Mouse (Mus musculus) intestine, embryonic 15.5 days (tissue): ENCODE data around the gene Olfr1418. TPM values are rescaled to one million over a fixed set of nuclear protein-coding genes. Genes with fewer than 3 reads are reported as not detected.
"Not testable (repeated sequence)": the region's sequence is repeated elsewhere in the genome, so short reads cannot be mapped to it uniquely, and the experiment has no call there.

Source experiments
- ATAC-seq: fragments of 200-750 bp; cut with Nextera tagmentation; 2 replicates; pipeline ENCODE4 v1.8.0; 2017; ENCODE audit warnings: moderate TSS enrichment, moderate library complexity
- H3K27ac ChIP-seq: fragments of 300-500 bp; sonication (generic); 2 replicates; pipeline ENCODE4 v1.5.1; 2015; ENCODE audit warnings: mild to moderate bottlenecking, inconsistent platforms
- H3K27me3 ChIP-seq: fragments of 300-500 bp; sonication (generic); replicated peaks from 2 replicates; pipeline ENCODE4 v1.6.1; 2015; ENCODE audit warnings: inconsistent platforms
- H3K36me3 ChIP-seq: fragments of 300-500 bp; sonication (generic); 2 replicates; pipeline ENCODE4 v1.6.1; 2015; ENCODE audit warnings: inconsistent platforms
- H3K4me1 ChIP-seq: fragments of 300-500 bp; sonication (generic); replicated peaks from 2 replicates; pipeline ENCODE4 v1.6.1; 2015; ENCODE audit warnings: inconsistent platforms
- H3K4me2 ChIP-seq: fragments of 300-500 bp; sonication (generic); replicated peaks from 2 replicates; pipeline ENCODE4 v1.6.1; 2015; ENCODE audit warnings: mild to moderate bottlenecking, inconsistent platforms
- H3K4me3 ChIP-seq: fragments of 300-500 bp; sonication (generic); replicated peaks from 2 replicates; pipeline ENCODE4 v1.5.1; 2015; ENCODE audit warnings: inconsistent platforms
- H3K9ac ChIP-seq: fragments of 300-500 bp; sonication (generic); 2 replicates; pipeline ENCODE4 v1.6.1; 2015; ENCODE audit warnings: inconsistent platforms
- H3K9me3 ChIP-seq: fragments of 300-500 bp; sonication (generic); 2 replicates; pipeline ENCODE4 v1.6.1; 2016; ENCODE audit warnings: inconsistent platforms
- WGBS: fragments of 180-500 bp; shearing (Covaris S2); methylation state at CpG from one replicate; pipeline ENCODE4 v1.1.7; 2015; 5-methylcytosine and 5-hydroxymethylcytosine counted together
- polyA plus RNA-seq: library from polyadenylated mRNA; unstranded; fragments of >200 nt; fragmentation: Nextera tagmentation; extraction: Ambion mirVana; gene quantifications from 2 replicates; pipeline ENCODE4 v1.2.1, GENCODE M21; 2015

Olfr1418 gene
- polyA plus RNA-seq, result not detected in 2 replicates

DNA sequence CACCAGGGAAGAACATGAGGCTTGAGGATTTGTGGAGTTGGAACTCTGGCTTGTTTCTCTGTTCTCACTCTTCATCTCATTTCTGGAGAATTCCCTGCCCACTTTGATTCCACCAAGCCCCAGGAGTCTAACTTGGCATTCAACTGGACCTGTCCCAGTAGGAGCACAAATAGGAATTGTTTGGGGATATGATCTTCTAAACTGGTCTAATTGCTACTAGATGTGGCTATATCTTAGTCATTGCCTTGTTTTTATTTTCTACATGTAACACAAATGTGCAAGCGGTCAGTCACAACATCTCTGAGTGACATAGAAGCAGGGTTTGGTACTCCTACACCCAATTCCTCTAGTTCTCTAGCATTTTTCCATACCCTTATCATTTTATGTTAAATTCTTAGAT, at the start of gene Olfr1418:
Olfr1418 (minus strand) TSS at position 101 of the 400 bp plus-strand sequence.
- Histone ChIP-seq H3K27me3 (no peaks in the 10 kb centered on the region), H3K9ac (no peak within 1 kb of the TSS), H3K36me3 (no peaks in the 10 kb centered on the region), H3K4me2 (no peak within 1 kb of the TSS), H3K27ac (no peak within 1 kb of the TSS), H3K9me3 (no peaks in the 10 kb centered on the region), H3K4me1 (no peaks in the 10 kb centered on the region), H3K4me3 (no peak within 1 kb of the TSS)
- ATAC-seq, result no peak
- 98% methylated on average over 1 of the region's 1 CpGs for WGBS

DNA sequence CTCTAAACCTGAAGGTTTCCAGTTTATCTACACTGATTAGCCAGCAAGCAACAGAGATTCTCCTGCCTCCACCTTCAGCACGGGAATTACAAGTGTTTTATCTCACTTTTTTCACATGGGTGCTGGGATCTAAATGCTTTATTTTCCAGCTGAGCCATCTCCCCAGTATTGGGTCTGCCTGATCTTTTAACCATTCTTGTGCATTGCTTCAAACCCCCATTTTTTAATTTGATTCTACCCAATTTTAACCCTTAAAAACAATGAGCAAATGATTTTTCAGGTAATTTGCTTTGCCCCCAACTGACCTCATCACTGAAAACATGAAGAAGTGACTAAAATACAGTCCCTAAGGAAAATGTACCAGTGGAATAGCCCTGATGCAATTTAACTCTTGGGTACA, 25.4 kb upstream of the Olfr1418 start, which contains the start of gene Olfr1420:
Olfr1420 (plus strand) TSS at position 301 of the 400 bp plus-strand sequence.
- Histone ChIP-seq H3K27ac (no peak within 1 kb of the TSS), H3K36me3 (no peaks in the 10 kb centered on the region), H3K9me3 (no peaks in the 10 kb centered on the region), H3K9ac (no peak within 1 kb of the TSS), H3K27me3 (no peaks in the 10 kb centered on the region), H3K4me3 (no peak within 1 kb of the TSS), H3K4me1 (no peaks in the 10 kb centered on the region), H3K4me2 (no peak within 1 kb of the TSS)
- ATAC-seq, result no peak
- 45% methylated on average over 1 of the region's 1 CpGs for WGBS

DNA sequence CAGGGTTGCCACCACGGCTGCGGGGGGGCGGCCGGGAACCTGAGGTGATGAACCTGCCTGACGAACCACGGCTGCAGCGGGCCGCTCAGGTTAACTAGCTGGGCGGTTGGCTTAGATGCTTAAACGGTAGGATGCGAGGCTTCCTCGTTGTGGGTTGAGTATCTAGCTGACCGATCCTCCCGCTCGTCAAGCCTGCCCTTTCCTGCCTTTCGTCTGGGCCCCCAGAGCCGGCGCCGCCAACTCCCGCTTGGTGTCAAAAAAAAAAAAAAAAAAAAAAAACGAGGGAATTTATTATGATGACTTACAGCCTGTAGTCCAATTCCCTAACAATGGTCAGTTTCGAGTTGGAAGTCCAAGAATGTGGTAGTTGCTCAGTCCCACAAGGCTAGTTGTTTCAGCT, 17.5 kb upstream of the Olfr1418 start:
- H3K9me3 ChIP-seq, H3K36me3 ChIP-seq, H3K4me1 ChIP-seq, H3K9ac ChIP-seq, H3K27ac ChIP-seq, ATAC-seq, H3K4me3 ChIP-seq, H3K27me3 ChIP-seq, H3K4me2 ChIP-seq: not testable (repeated sequence)
- 62% methylated on average over 22 of the region's 22 CpGs for WGBS

DNA sequence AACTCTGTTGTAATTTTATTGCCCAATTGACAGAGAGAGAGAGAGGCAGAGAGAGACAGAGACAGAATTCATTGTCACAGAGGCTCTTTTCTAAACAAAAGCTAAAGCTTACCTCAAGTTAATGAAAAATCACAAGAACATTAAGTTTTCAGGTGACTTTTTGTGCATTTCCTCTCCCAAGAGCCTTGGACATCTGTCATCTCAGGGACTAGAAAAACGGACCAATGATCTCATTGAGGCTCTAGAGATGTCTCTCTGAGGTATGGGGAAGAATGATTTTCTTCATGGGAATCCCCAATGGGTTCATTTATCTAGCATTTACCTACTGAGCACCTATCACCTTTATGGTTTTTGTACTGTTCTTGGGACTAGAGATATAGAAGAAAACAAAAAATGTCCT, 14.1 kb upstream of the Olfr1418 start, which contains the start of gene Olfr1419:
Olfr1419 (minus strand) TSS at position 101 of the 400 bp plus-strand sequence.
- Histone ChIP-seq H3K36me3 (no peaks in the 10 kb centered on the region), H3K4me1 (no peaks in the 10 kb centered on the region), H3K27ac (no peak within 1 kb of the TSS), H3K9ac (no peak within 1 kb of the TSS), H3K9me3 (no peaks in the 10 kb centered on the region), H3K4me3 (no peak within 1 kb of the TSS), H3K27me3 (no peaks in the 10 kb centered on the region), H3K4me2 (no peak within 1 kb of the TSS)
- 41% methylated on average over 1 of the region's 1 CpGs for WGBS
- ATAC-seq, result no peak

DNA sequence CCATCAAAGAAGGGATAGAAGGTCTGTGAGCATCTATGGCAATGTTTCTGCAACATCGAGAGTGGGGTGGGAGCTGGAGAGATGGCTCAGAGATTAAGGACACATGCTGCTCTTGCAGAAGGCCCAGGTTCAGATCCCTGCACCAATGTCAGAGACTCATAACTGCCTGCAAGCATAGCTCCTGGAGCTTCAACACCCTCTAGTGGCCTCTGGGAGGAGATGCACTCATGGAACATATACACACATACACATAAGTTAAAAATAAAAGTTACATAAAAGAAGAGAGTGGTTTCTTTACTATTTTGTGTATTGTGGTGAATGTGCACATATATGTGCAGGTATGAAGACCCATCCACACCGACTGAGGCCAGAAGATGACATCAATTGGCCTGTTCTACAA, 7.0 kb upstream of the Olfr1418 start:
- ATAC-seq, result no peak
- Histone ChIP-seq H3K9ac (no peak overlapping the region), H3K4me1 (no peaks in the 10 kb centered on the region), H3K4me3 (no peak overlapping the region), H3K9me3 (no peaks in the 10 kb centered on the region), H3K27me3 (no peaks in the 10 kb centered on the region), H3K27ac (no peak overlapping the region), H3K36me3 (no peaks in the 10 kb centered on the region), H3K4me2 (no peak overlapping the region)
- 83% methylated on average over 2 of the region's 2 CpGs for WGBS

DNA sequence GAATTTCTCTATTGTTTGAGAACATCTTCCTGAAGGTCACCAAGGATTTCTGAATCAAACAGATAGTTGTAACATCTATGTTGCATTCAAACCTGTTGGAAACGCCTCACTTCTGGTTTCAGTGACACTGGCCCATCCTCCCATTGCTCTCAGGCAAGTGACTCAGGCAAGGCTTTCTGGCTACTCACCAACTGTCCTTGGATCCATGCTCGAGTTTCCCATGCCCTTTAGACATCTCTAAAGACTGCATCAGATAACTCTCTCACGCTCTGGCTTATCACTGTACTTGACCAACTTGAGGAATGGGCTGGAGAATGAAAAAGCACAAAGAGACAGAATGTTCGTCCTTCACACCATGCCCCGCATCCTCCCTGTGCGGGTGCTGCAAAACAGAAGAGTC, 4.4 kb downstream of the Olfr1418 start:
- H3K4me1 ChIP-seq, result no peaks in the 10 kb centered on the region
- 69% methylated on average over 6 of the region's 6 CpGs for WGBS
- no peaks in the 10 kb centered on the region for H3K27me3 ChIP-seq
- H3K4me3 ChIP-seq, result no peak overlapping the region
- H3K36me3 ChIP-seq, result no peaks in the 10 kb centered on the region
- H3K27ac ChIP-seq, result no peak overlapping the region
- H3K9me3 ChIP-seq, result no peaks in the 10 kb centered on the region
- no peak overlapping the region for H3K9ac ChIP-seq
- ATAC-seq, result no peak
- no peak overlapping the region for H3K4me2 ChIP-seq

DNA sequence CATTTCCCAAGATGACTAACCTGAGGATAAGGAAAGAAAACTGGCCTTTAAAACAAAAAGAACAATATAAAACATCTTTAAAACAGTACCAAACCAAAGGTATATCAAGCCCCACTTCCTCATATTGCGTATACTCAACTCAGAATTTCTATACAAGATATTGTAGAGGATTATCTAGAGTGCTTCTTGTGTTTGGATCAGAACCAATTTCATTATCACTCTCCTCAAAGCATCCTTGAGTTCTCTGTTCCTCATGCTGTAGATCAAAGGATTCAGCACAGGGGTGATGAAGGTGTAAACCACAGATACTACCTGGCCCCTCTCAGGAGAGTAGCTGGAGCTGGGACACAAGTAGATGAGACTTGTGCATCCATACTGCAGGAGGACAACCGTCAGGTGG, 6.0 kb downstream of the Olfr1418 start:
- WGBS, result 88% methylated on average over 2 of the region's 2 CpGs
- no peak overlapping the region for H3K27ac ChIP-seq

DNA sequence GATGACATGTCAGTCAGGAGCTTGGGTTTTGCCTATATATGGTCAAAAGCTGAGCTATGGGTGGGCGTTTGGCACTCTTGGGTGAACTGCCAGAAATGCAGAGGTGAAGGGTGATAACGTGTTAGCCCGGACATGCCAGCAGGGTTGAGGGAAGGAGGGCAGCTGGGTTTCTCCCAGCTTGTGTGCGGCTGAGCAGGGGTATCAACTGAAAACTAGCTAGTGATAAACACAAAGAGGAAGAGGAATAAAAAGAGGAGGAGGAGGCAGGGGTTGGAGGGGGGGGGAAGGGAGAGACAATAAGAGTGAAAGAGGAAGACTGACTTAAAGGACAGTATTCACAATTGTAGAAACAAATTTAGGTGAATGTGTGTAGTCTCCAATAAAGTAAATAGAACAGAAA, 8.2 kb downstream of the Olfr1418 start:
- Histone ChIP-seq H3K4me3 (no peak overlapping the region), H3K9ac (no peak overlapping the region), H3K27me3 (no peaks in the 10 kb centered on the region), H3K27ac (no peak overlapping the region), H3K36me3 (no peaks in the 10 kb centered on the region), H3K9me3 (no peaks in the 10 kb centered on the region), H3K4me1 (no peaks in the 10 kb centered on the region), H3K4me2 (no peak overlapping the region)
- 72% methylated on average over 4 of the region's 4 CpGs for WGBS
- ATAC-seq, result no peak

More for the DNA sequence above, 6.0 kb downstream of the Olfr1418 start:
- Histone ChIP-seq H3K4me2 (no peak overlapping the region), H3K9me3 (no peaks in the 10 kb centered on the region), H3K4me3 (no peak overlapping the region), H3K4me1 (no peaks in the 10 kb centered on the region), H3K36me3 (no peaks in the 10 kb centered on the region), H3K9ac (no peak overlapping the region), H3K27me3 (no peaks in the 10 kb centered on the region)
- no peak for ATAC-seq

DNA sequence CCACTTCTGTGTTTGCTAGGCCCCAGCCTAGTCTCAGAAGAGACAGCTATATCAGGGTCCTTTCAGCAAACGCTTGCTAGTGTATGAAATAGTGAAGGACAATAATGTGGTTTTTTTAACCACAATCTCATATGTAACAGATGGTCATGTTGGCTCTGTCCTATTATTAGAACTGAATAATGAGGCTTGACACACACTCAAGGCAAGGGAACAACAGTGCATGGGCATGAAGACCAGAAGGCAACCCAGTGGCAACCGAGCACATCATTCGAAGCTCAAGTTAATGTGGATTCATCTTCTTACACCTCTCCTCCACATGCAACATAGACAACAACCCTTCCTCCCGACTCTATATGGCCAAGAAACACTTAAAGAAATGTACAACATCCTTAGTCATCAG, 14.5 kb downstream of the Olfr1418 start:
- no peak overlapping the region for H3K4me2 ChIP-seq
- 86% methylated on average over 4 of the region's 4 CpGs for WGBS
- no peaks in the 10 kb centered on the region for H3K4me1 ChIP-seq
- H3K9ac ChIP-seq, result no peak overlapping the region
- H3K4me3 ChIP-seq, result no peak overlapping the region
- no peaks in the 10 kb centered on the region for H3K36me3 ChIP-seq
- ATAC-seq, result no peak
- no peak overlapping the region for H3K27ac ChIP-seq
- H3K9me3 ChIP-seq, result no peaks in the 10 kb centered on the region
- H3K27me3 ChIP-seq, result no peaks in the 10 kb centered on the region

DNA sequence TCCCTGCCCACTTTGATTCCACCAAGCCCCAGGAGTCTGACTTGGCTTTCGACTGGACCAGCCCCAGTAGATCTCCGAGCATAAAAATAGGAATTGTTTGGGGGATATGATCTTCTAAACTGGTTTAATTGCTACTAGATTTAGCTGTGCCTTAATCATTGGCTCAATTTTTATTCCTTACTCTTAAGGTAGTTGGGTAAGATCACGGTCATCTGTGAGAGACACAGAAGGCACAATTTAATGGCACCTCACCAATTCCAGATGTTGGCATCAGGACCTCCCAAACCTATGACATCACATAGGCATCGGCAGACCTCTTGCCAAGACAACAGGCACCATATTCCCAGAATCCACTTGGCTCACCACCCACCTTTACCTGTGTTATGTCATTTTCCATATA, 21.7 kb downstream of the Olfr1418 start, which contains the start of gene Olfr1417:
Olfr1417 (minus strand) TSS at position 101 of the 400 bp plus-strand sequence.
- 90% methylated on average over 4 of the region's 4 CpGs for WGBS

DNA sequence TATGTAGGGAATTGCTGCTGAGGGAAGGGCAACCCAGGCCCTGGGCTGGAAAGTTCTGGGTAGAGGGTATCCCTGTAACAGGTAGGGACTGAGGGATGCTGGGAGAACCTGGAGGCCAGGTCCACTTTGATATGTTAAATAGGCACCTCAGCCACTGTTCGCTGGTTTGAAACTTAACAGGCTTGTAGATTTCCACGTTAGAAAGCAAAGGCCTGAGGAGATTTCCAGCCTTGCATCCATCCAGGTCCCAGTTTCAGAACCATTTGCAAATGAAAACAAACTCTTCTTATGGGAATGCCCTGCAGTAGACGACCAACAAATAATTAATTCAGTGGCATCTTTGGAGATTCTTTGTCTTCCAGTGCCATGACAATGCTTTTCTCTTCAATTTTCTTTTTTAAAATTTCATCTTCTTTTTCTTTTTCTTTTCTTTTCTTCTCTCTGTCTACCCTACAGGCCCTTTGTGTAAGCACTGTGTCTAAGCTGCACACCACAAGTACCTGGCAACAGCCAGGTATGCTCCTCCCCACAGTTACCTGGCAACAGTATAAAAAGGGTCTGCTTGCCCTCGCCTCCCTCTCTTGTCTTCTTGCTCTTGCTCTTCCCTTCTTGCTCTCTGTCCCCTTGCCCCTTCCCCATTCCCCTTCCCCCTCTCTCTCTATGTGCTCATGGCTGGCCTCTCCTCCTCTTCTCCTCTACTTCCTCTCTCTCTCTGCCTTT, 37.4 kb downstream of the Olfr1418 start:
- Histone ChIP-seq H3K4me1 (peaks cover 4% of the 10 kb centered on the region; the same call in 1 of the 2 replicates), H3K4me2 (no peak overlapping the region), H3K4me3 (no peak overlapping the region), H3K27ac (no peak overlapping the region), H3K36me3 (no peaks in the 10 kb centered on the region), H3K9me3 (no peaks in the 10 kb centered on the region), H3K9ac (no peak overlapping the region), H3K27me3 (no peaks in the 10 kb centered on the region)
- ATAC-seq, result no peak
- 44% methylated on average over 4 of the region's 4 CpGs for WGBS

More for the DNA sequence above, 21.7 kb downstream of the Olfr1418 start, which contains the start of gene Olfr1417:
- Histone ChIP-seq H3K36me3 (no peaks in the 10 kb centered on the region), H3K4me1 (no peaks in the 10 kb centered on the region), H3K4me2 (no peak within 1 kb of the TSS), H3K4me3 (no peak within 1 kb of the TSS), H3K27me3 (no peaks in the 10 kb centered on the region), H3K9ac (no peak within 1 kb of the TSS), H3K9me3 (no peaks in the 10 kb centered on the region), H3K27ac (no peak within 1 kb of the TSS)
- no peak for ATAC-seq

DNA sequence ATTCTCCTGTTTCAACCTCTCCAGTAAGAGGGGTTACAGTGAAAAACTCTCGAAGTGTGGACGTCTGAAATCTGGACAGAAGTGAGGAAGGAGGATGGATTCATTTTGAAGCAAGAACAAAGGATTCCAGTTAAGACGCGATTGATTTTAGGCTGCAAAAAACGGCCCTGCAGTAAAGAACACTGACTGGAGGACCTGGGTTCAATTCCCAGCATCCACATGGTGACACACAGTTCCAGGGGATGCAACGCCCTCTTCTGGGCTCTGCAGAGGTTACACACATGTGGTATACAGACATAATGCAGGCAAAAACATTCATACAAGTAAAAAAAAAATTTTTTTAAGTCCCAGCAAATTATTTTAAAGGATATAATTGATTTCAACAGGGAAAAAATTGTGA, 40.7 kb downstream of the Olfr1418 start:
- peaks cover 10% of the 10 kb centered on the region; the same call in 1 of the 2 replicates for H3K4me1 ChIP-seq
- no peaks in the 10 kb centered on the region for H3K27me3 ChIP-seq
- ATAC-seq, result no peak
- peak overlapping the region; percentile 90 for H3K4me3 ChIP-seq
- H3K9ac ChIP-seq, result 0 out of 2 replicates have a peak overlapping the region, but pooled peaks have one; percentile 81
- peak overlapping the region; percentile 17; the same call in 1 of the 2 replicates for H3K27ac ChIP-seq
- no peaks in the 10 kb centered on the region for H3K9me3 ChIP-seq
- 29% methylated on average over 6 of the region's 6 CpGs for WGBS
- H3K4me2 ChIP-seq, result peak overlapping the region; percentile 89
- no peaks in the 10 kb centered on the region for H3K36me3 ChIP-seq

DNA sequence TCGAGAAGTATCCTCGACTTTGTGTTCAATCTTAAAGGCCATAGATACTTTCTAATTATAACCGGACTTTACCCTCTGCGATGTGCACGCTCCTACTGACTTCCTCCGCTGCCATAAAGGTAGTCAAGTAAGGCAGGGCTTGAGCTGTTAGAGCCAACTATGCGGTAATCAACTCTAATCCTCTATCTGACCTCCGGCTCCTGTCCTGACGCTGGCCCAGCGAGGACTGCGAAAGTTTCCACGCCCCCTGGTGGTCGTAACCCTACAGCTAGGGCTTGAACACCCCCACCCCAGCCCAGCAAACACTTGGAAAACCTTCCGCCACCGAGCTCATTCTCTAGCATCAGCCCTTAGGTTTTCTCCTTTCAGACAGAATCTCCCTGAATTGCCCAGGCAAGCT, 41.1 kb downstream of the Olfr1418 start:
- H3K36me3 ChIP-seq, result no peaks in the 10 kb centered on the region
- 0 out of 2 replicates have a peak overlapping the region, but pooled peaks have one; percentile 81 for H3K9ac ChIP-seq
- H3K27ac ChIP-seq, result peak overlapping the region; percentile 17; the same call in 1 of the 2 replicates
- H3K4me3 ChIP-seq, result peak overlapping the region; percentile 90
- no peaks in the 10 kb centered on the region for H3K9me3 ChIP-seq
- WGBS, result 0% methylated on average over 15 of the region's 15 CpGs
- H3K4me1 ChIP-seq, result peaks cover 10% of the 10 kb centered on the region; the same call in 1 of the 2 replicates
- ATAC-seq, result peak; percentile 62
- peak overlapping the region; percentile 89 for H3K4me2 ChIP-seq
- H3K27me3 ChIP-seq, result no peaks in the 10 kb centered on the region
